Mouse (Mus musculus) ES-Bruce4 (cell line): Measurements from ENCODE around the gene Ttyh3. TPM values are rescaled to one million over a fixed set of nuclear protein-coding genes. Genes with fewer than 3 reads are reported as not detected.

ENCODE experiments used
- H3K27ac ChIP-seq: 2 replicates; pipeline ENCODE4 v1.5.1; 2012; ENCODE audit warnings: low read length, inconsistent platforms; ENCODE audit not compliant: insufficient read depth
- H3K27me3 ChIP-seq: 2 replicates; pipeline ENCODE4 v1.6.1; 2012; ENCODE audit warnings: mild to moderate bottlenecking, low read length, inconsistent platforms; ENCODE audit not compliant: control insufficient read depth, poor library complexity, insufficient read depth, severe bottlenecking
- H3K36me3 ChIP-seq: 2 replicates; pipeline ENCODE4 v1.6.1; 2012; ENCODE audit warnings: inconsistent platforms, mild to moderate bottlenecking, low read length, moderate library complexity; ENCODE audit not compliant: control insufficient read depth, poor library complexity, insufficient read depth, severe bottlenecking
- H3K4me1 ChIP-seq: one replicate; pipeline ENCODE4 v1.8.1; 2011; ENCODE audit warnings: low read length; ENCODE audit not compliant: control insufficient read depth, insufficient read depth
- H3K4me3 ChIP-seq: 2 replicates; pipeline ENCODE4 v1.5.1; 2011; ENCODE audit warnings: low read depth, mild to moderate bottlenecking, low read length
- H3K9ac ChIP-seq: 2 replicates; pipeline ENCODE4 v1.6.1; 2012; ENCODE audit warnings: low read depth, mild to moderate bottlenecking, inconsistent platforms; ENCODE audit not compliant: poor library complexity, severe bottlenecking
- H3K9me3 ChIP-seq: replicated peaks from 2 replicates; pipeline ENCODE4 v1.6.1; 2012; ENCODE audit warnings: mild to moderate bottlenecking, low read length, inconsistent platforms; ENCODE audit not compliant: control insufficient read depth, poor library complexity, insufficient read depth, severe bottlenecking
- CTCF ChIP-seq: IDR thresholded peaks from one replicate; pipeline ENCODE4 v1.8.1; 2011; ENCODE audit warnings: low read depth, low read length
- EP300 ChIP-seq: IDR thresholded peaks from 2 replicates; pipeline ENCODE4 v1.6.1; 2011; ENCODE audit warnings: low read depth, low read length; ENCODE audit not compliant: insufficient read depth
- POLR2A ChIP-seq: IDR thresholded peaks from one replicate; pipeline ENCODE4 v1.8.1; 2011; ENCODE audit warnings: low read length; ENCODE audit not compliant: insufficient read depth
- polyA plus RNA-seq: library from polyadenylated mRNA; stranded (reverse); fragments of >200 nt; gene quantifications from 2 replicates; pipeline ENCODE4 v1.2.4, GENCODE M21; 2011; ENCODE audit warnings: low read depth; ENCODE audit not compliant: missing spikeins, insufficient read depth, insufficient read length

The Ttyh3 gene
- polyA plus RNA-seq, 1 experiment: 19.1 TPM

DNA sequence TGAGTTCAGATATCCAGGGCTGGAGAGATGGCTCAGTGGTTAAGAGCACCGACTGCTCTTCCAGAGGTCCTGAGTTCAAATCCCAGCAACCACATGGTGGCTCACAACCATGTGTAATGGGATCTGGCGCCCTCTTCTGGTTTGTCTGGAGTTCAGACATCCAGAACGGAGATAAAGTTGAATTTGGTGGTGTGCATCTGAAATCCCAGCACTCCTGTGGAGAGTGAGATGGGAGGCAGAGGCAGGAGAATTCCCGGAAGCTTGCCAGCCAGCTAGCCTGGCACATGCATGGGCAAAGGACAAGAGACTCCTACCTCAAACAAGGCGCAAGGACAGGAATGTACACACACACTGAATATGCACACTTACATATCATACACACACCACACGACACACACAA lies 4.6 kb downstream of the Ttyh3 start:
- Histone ChIP-seq H3K27me3 (no peaks in the 10 kb centered on the region), H3K4me3 (no peak overlapping the region), H3K27ac (no peak overlapping the region), H3K36me3 (no peaks in the 10 kb centered on the region), H3K4me1 (no peaks in the 10 kb centered on the region), H3K9ac (no peak overlapping the region), H3K9me3 (no peaks in the 10 kb centered on the region)
- TF ChIP-seq EP300 (no peak), CTCF (no peak), POLR2A (no peak)

DNA sequence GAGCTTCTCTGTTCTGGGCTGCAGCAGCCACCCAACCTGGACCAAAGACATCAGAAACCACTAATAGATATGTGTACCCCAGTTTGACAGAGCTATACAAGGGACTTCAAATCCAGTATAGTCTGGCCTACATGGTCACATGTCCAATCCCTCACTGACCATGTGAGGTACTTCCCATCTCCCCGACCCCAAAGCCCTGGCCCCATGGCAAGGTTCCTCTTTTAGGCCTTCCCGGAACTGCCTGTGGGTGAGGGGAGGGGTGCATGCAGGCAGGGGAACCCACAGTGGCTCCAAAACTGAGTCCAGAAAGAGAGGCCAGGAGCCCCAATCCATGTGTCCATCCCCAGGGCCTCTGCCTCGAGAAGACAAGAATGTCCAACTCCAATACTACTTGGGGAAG lies 6.8 kb downstream of the Ttyh3 start:
- TF ChIP-seq CTCF: no peak
- TF ChIP-seq POLR2A: no peak
- no peak for TF ChIP-seq EP300
- no peaks in the 10 kb centered on the region for H3K27me3 ChIP-seq
- H3K4me1 ChIP-seq: no peaks in the 10 kb centered on the region
- H3K36me3 ChIP-seq: no peaks in the 10 kb centered on the region
- H3K9ac ChIP-seq: no peak overlapping the region
- no peak overlapping the region for H3K27ac ChIP-seq
- H3K4me3 ChIP-seq: no peak overlapping the region
- H3K9me3 ChIP-seq: no peaks in the 10 kb centered on the region

- TF ChIP-seq EP300 (no peak), CTCF (no peak), POLR2A (no peak)
- H3K4me1 ChIP-seq: no peaks in the 10 kb centered on the region
- H3K36me3 ChIP-seq: no peaks in the 10 kb centered on the region
- no peak overlapping the region for H3K4me3 ChIP-seq
- no peaks in the 10 kb centered on the region for H3K9me3 ChIP-seq
- H3K9ac ChIP-seq: no peak overlapping the region
- no peak overlapping the region for H3K27ac ChIP-seq
- H3K27me3 ChIP-seq: no peaks in the 10 kb centered on the region
These were observed 7.4 kb downstream of the Ttyh3 start for GRCm38 (mm10) chr5:140641254-140641928.

DNA sequence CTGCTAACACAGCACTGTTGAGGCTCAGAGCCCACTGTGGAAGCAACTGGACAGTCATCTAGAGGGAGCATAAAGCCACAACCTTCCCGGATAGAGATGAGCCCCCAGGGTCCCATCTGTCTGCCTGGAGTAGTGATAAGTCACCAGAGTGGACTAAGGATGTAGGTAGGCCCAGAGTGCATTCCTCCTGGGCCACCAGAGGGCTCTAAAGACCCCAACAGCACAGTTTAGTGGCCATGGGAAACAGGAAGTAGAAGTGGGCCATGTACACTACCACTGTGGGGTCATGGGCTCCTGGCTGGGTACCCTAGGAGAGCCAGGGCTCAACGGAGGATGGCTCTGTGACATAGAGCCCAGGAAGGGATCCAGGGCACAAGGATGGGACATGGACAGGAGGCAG lies 8.0 kb downstream of the Ttyh3 start:
- H3K4me1 ChIP-seq: no peaks in the 10 kb centered on the region
- no peaks in the 10 kb centered on the region for H3K36me3 ChIP-seq
- no peak overlapping the region for H3K4me3 ChIP-seq

DNA sequence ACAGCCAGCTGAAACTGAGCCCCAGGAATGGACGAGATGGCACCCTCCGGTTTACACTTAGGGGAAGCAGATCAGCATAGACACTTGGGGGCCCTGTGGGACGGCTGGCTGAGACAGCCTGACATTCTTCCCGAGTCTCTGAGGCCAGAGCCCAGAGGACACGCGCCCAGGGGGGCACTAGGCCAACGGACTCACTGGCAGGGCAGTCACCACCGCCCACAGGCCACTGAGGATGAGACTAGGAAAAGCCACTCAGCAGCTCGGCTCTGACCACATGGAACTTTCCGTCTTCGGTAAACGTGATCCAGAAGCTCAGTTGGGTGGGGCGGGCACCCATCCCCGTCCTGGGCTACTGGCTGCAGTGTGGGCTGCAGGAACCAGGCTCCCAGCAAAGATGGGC lies 9.0 kb downstream of the Ttyh3 start:
- Histone ChIP-seq H3K9me3 (no peaks in the 10 kb centered on the region), H3K4me3 (no peak overlapping the region), H3K9ac (no peak overlapping the region), H3K27me3 (no peaks in the 10 kb centered on the region), H3K36me3 (no peaks in the 10 kb centered on the region), H3K4me1 (no peaks in the 10 kb centered on the region), H3K27ac (no peak overlapping the region)
- no peak for TF ChIP-seq EP300
- TF ChIP-seq CTCF: no peak
- no peak for TF ChIP-seq POLR2A

More for the DNA sequence above, 8.0 kb downstream of the Ttyh3 start:
- TF ChIP-seq POLR2A (no peak), CTCF (peak; percentile 11)
- H3K9me3 ChIP-seq: no peaks in the 10 kb centered on the region
- no peak overlapping the region for H3K9ac ChIP-seq
- H3K27me3 ChIP-seq: no peaks in the 10 kb centered on the region
- no peak overlapping the region for H3K27ac ChIP-seq

DNA sequence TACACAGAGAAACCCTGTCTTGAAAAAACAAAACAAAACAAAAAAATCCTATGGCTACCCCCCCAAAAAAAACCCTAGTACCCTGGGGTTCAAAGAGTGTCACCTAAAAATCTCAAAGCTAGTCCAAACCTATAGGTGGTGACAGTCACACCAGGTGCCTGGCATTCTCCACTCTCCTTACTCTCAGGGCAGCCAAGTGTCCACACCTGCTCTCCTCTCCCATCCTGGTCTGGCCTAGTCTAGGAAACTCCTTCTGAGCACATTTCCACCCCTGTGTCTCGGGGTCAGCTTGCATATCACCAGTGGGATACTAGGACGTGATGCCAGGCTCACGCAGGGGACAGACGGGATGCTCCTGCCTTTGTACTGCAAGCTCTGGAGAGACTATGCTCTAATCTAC lies 9.5 kb downstream of the Ttyh3 start:
- no peaks in the 10 kb centered on the region for H3K4me1 ChIP-seq
- no peaks in the 10 kb centered on the region for H3K27me3 ChIP-seq
- H3K9me3 ChIP-seq: no peaks in the 10 kb centered on the region
- no peak overlapping the region for H3K9ac ChIP-seq
- H3K36me3 ChIP-seq: no peaks in the 10 kb centered on the region
- H3K27ac ChIP-seq: no peak overlapping the region
- H3K4me3 ChIP-seq: no peak overlapping the region
- no peak for TF ChIP-seq EP300
- no peak for TF ChIP-seq CTCF
- TF ChIP-seq POLR2A: no peak
